Mouse (Mus musculus): ENCODE data around the gene Ctu1.
"Not testable (repeated sequence)": the region's sequence is repeated elsewhere in the genome, so short reads cannot be mapped to it uniquely, and the experiment has no call there.

Ctu1 gene

GRCm38 (mm10) chr7:43671809-43672580, at the start of gene Ctu1:
Gene Ctu1 (plus strand): TSS chr7:43672016.
- in situ Hi-C loops (cut with MboI), result no loop called here

GRCm38 (mm10) chr7:43622927-43623326, 48.9 kb upstream of the Ctu1 start:
- in situ Hi-C loops (cut with MboI), result no loop called here

- in situ Hi-C loops (cut with MboI), result no loop called here
Observed at GRCm38 (mm10) chr7:43623819-43624218, 48.0 kb upstream of the Ctu1 start.

- in situ Hi-C loops (cut with MboI), result no loop called here
Observed at GRCm38 (mm10) chr7:43625065-43625464, 46.8 kb upstream of the Ctu1 start.

GRCm38 (mm10) chr7:43625794-43626422, 45.9 kb upstream of the Ctu1 start:
- in situ Hi-C loops (cut with MboI), result no loop called here

GRCm38 (mm10) chr7:43633940-43634339, 37.9 kb upstream of the Ctu1 start:
- in situ Hi-C loops (cut with MboI), result no loop called here

- in situ Hi-C loops (cut with MboI), result no loop called here
Observed at GRCm38 (mm10) chr7:43634500-43634899, 37.3 kb upstream of the Ctu1 start, which contains the start of gene Ceacam18. Gene Ceacam18 (plus strand): TSS chr7:43634707.

GRCm38 (mm10) chr7:43636194-43636593, 35.6 kb upstream of the Ctu1 start:
- in situ Hi-C loops (cut with MboI), result no loop called here

- in situ Hi-C loops (cut with MboI), result no loop called here
Observed at GRCm38 (mm10) chr7:43637118-43637517, 34.7 kb upstream of the Ctu1 start.

GRCm38 (mm10) chr7:43642587-43642986, 29.2 kb upstream of the Ctu1 start:
- in situ Hi-C loops (cut with MboI), result no loop called here

- in situ Hi-C loops (cut with MboI), result no loop called here
Observed at GRCm38 (mm10) chr7:43643046-43643652, 28.7 kb upstream of the Ctu1 start.

- in situ Hi-C loops (cut with MboI), result no loop called here
Observed at GRCm38 (mm10) chr7:43652683-43653082, 19.1 kb upstream of the Ctu1 start.

GRCm38 (mm10) chr7:43654519-43654918, 17.3 kb upstream of the Ctu1 start:
- in situ Hi-C loops (cut with MboI), result no loop called here

- in situ Hi-C loops (cut with MboI), result no loop called here
Observed at GRCm38 (mm10) chr7:43656232-43656631, 15.6 kb upstream of the Ctu1 start.

- in situ Hi-C loops (cut with MboI), result no loop called here
Observed at GRCm38 (mm10) chr7:43660002-43660401, 11.8 kb upstream of the Ctu1 start, which contains the start of gene Siglece. Gene Siglece (minus strand): TSS chr7:43660161.

- in situ Hi-C loops (cut with MboI), result no loop called here
Observed at GRCm38 (mm10) chr7:43662804-43663203, 9.0 kb upstream of the Ctu1 start.

- in situ Hi-C loops (cut with MboI), result not testable (repeated sequence)
Observed at GRCm38 (mm10) chr7:43667221-43667620, 4.6 kb upstream of the Ctu1 start.

GRCm38 (mm10) chr7:43668582-43668981, 3.2 kb upstream of the Ctu1 start:
- in situ Hi-C loops (cut with MboI), result no loop called here

GRCm38 (mm10) chr7:43671064-43671808, 580 bp upstream of the Ctu1 start:
- in situ Hi-C loops (cut with MboI), result no loop called here

- in situ Hi-C loops (cut with MboI), result no loop called here
Observed at GRCm38 (mm10) chr7:43672581-43673260, 905 bp downstream of the Ctu1 start.

- in situ Hi-C loops (cut with MboI), result no loop called here
Observed at GRCm38 (mm10) chr7:43675091-43675490, 3.3 kb downstream of the Ctu1 start.

GRCm38 (mm10) chr7:43678517-43678916, 6.7 kb downstream of the Ctu1 start:
- in situ Hi-C loops (cut with MboI), result no loop called here

Measured in mature B cell (primary cell).